8 mouse cellular contexts compared by ENCODE assay signal in the genomic region with DNA sequence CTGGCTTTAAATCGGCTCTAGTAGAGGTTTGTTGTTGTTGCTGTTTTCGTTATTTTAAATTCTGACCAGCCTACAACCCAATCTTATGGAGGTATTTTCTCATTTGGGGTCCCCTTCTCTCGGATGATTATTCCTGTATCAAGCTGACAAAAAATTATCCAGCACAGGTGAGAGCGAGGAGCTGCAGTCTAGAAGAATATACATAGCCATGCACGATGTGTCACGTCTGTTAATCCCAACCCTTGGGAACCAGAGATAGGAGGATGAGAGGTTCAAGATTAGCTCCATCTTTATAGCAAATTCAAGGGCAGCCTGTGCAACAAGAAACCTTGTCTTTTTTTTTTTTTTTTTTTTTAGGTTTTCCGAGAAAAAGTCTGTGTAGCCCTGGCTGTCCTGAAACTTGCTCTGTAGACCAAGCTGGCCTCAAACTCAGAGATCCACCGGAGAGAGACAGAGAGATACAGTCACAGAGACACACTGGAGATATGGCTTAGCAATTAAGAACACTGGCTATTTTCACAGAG. TPM values are rescaled to one million over a fixed set of nuclear protein-coding genes. Genes with fewer than 3 reads are reported as not detected.
A peak's percentile ranks its signal among the peaks of the same experiment; 100 is the strongest.
DNase-seq lines count a peak whose midpoint lies in the region; ATAC-seq and TF ChIP-seq lines count a peak whose summit lies in the region.

No protein-coding gene starts in this region.

- H3K27me3 ChIP-seq in heart, embryonic 14.5 days (ENCODE audit: control insufficient read depth, insufficient read depth, low read length): no peaks in the 10 kb centered on the region
- H3K27me3 ChIP-seq in G1E (ENCODE audit: insufficient read depth, low read length): no peaks in the 10 kb centered on the region
- 0 out of 2 replicates have a peak, but pooled peaks cover 2% of the 10 kb centered on the region for H3K27me3 ChIP-seq in hindbrain, embryonic 11.5 days (ENCODE audit: control insufficient read depth, insufficient read depth, low read length)
- peaks cover 3% of the 10 kb centered on the region; the same call in 1 of the 2 replicates for H3K27me3 ChIP-seq in midbrain, embryonic 11.5 days (ENCODE audit: control insufficient read depth, insufficient read depth, low read length)

- no peaks in the 10 kb centered on the region for H3K36me3 ChIP-seq in heart, embryonic 14.5 days (ENCODE audit: control insufficient read depth, insufficient read depth, low read length)
- H3K36me3 ChIP-seq in G1E (replicated peaks): peaks cover 6% of the 10 kb centered on the region
- H3K36me3 ChIP-seq in hindbrain, embryonic 11.5 days (ENCODE audit: control insufficient read depth, insufficient read depth, low read length): no peaks in the 10 kb centered on the region
- no peaks in the 10 kb centered on the region for H3K36me3 ChIP-seq in midbrain, embryonic 11.5 days (ENCODE audit: control insufficient read depth, insufficient read depth, low read length)

- peaks cover 0 to 9% of the 10 kb centered on the region in 2 experiments; a peak in 1 of 4 replicates for H3K4me1 ChIP-seq in heart, embryonic 14.5 days (ENCODE audit: control insufficient read depth in 2 of 2, insufficient read depth in 2 of 2, low read length in 2 of 2)
- H3K4me1 ChIP-seq in G1E (ENCODE audit: insufficient read depth, low read depth, low read length): peaks cover 29% of the 10 kb centered on the region
- H3K4me1 ChIP-seq in hindbrain, embryonic 11.5 days (replicated peaks; ENCODE audit: control insufficient read depth, insufficient read depth, low read length): no peaks in the 10 kb centered on the region
- H3K4me1 ChIP-seq in midbrain, embryonic 11.5 days (ENCODE audit: control insufficient read depth, insufficient read depth, low read length): peaks cover 2% of the 10 kb centered on the region

- no peak overlapping the region for H3K27ac ChIP-seq in heart, embryonic 14.5 days (replicated peaks in 1 of 2; ENCODE audit: control insufficient read depth in 1 of 2, insufficient read depth in 1 of 2, low read depth in 2 of 2, low read length in 2 of 2)
- no peak overlapping the region for H3K27ac ChIP-seq in hindbrain, embryonic 11.5 days (ENCODE audit: low read depth, low read length)
- H3K27ac ChIP-seq in midbrain, embryonic 11.5 days (ENCODE audit: low read depth, low read length): no peak overlapping the region

- WGBS in heart, embryonic 14.5 days: 9% methylated on average over 8 of the region's 8 CpGs
- WGBS in hindbrain, embryonic 11.5 days: 16% methylated on average over 8 of the region's 8 CpGs
- 16% methylated on average over 8 of the region's 8 CpGs for WGBS in midbrain, embryonic 11.5 days

- H3K9ac ChIP-seq in heart, embryonic 14.5 days (ENCODE audit: low read length): peak overlapping the region; percentile 88
- no peak overlapping the region; the same call in 1 of the 2 replicates for H3K9ac ChIP-seq in hindbrain, embryonic 11.5 days (ENCODE audit: low read depth, low read length)
- H3K9ac ChIP-seq in midbrain, embryonic 11.5 days (ENCODE audit: low read length): no peak overlapping the region

- DNase-seq in heart, adult 9 months (ENCODE audit: low spot score in 2 of 2): no peak
- no peak for DNase-seq in G1E (ENCODE audit: low spot score)
- no peak for DNase-seq in hindbrain, embryonic 11.5 days (ENCODE audit: low spot score)
- DNase-seq in midbrain, embryonic 11.5 days (ENCODE audit: low spot score, missing footprints): no peak
- no peak for DNase-seq in ovary, postnatal 14 days (ENCODE audit: low spot score)
- no peak for DNase-seq in right cerebral cortex, postnatal 4 days
- DNase-seq in frontal cortex, postnatal 25 days (ENCODE audit: low spot score in 2 of 2): no peak

- no peak for ATAC-seq in heart, embryonic 14.5 days (ENCODE audit: insufficient number of reproducible peaks, insufficient read depth, low FRiP score, low read depth)
- no peak for ATAC-seq in G1E (ENCODE audit: extremely low read depth, insufficient number of reproducible peaks, low FRiP score, poor library complexity, severe bottlenecking)
- no peak; the same call in 1 of the 2 replicates for ATAC-seq in hindbrain, embryonic 11.5 days (ENCODE audit: low FRiP score)
- ATAC-seq in midbrain, embryonic 11.5 days (ENCODE audit: low FRiP score): no peak

- H3K4me2 ChIP-seq in heart, embryonic 14.5 days (ENCODE audit: low read length): peak overlapping the region; percentile 71
- H3K4me2 ChIP-seq in hindbrain, embryonic 11.5 days (replicated peaks; ENCODE audit: low read depth, low read length): peak overlapping the region; percentile 31
- H3K4me2 ChIP-seq in midbrain, embryonic 11.5 days: peak overlapping the region; percentile 62

- no peaks in the 10 kb centered on the region for H3K9me3 ChIP-seq in heart, embryonic 14.5 days (ENCODE audit: control insufficient read depth, low read length)
- peaks cover 4% of the 10 kb centered on the region; the same call in 1 of the 2 replicates for H3K9me3 ChIP-seq in G1E (replicated peaks)
- H3K9me3 ChIP-seq in hindbrain, embryonic 11.5 days (ENCODE audit: control insufficient read depth, low read length): no peaks in the 10 kb centered on the region
- no peaks in the 10 kb centered on the region for H3K9me3 ChIP-seq in midbrain, embryonic 11.5 days (ENCODE audit: control insufficient read depth, low read length)

- no peak for TF ChIP-seq CTCF in G1E (IDR thresholded peaks at IDR 0.05; ENCODE audit: low read depth, low read length)

- peak overlapping the region; percentile 85 to 86; a peak in 3 of 4 replicates for H3K4me3 ChIP-seq in heart, embryonic 14.5 days (ENCODE audit: control insufficient read depth in 1 of 2, insufficient read depth in 1 of 2, low read depth in 1 of 2, low read length in 2 of 2)
- H3K4me3 ChIP-seq in G1E (ENCODE audit: low read depth, low read length): peak overlapping the region; percentile 80
- peak overlapping the region; percentile 71 for H3K4me3 ChIP-seq in hindbrain, embryonic 11.5 days (ENCODE audit: low read depth, low read length)
- peak overlapping the region; percentile 76 for H3K4me3 ChIP-seq in midbrain, embryonic 11.5 days (ENCODE audit: low read depth, low read length)

RNA-seq across cellular contexts. Expression of gene Armh3, which starts 0.5 kb away (rescaled TPM):
- 13.9 and 14.1 TPM in 2 replicates for polyA plus RNA-seq in heart, embryonic 14.5 days (2014; fragmentation: Nextera tagmentation; extraction: Ambion mirVana)
- total RNA-seq in G1E (2014; fragmentation: Nextera tagmentation) (13.0 and 22.0 TPM in 2 replicates), G1E (2017) (6.7 and 7.1 TPM in 2 replicates)
- polyA plus RNA-seq in G1E (2012): 1.6 and 1.9 TPM in 2 replicates
- 13.7 and 15.3 TPM in 2 replicates for polyA plus RNA-seq in hindbrain, embryonic 11.5 days (2014; fragmentation: Nextera tagmentation; extraction: Ambion mirVana)
- polyA plus RNA-seq in midbrain, embryonic 11.5 days (2014; fragmentation: Nextera tagmentation; extraction: Ambion mirVana): 13.9 and 14.2 TPM in 2 replicates

RNA-seq across cellular contexts. Expression of gene Hps6, which starts 4.6 kb away (rescaled TPM):
- polyA plus RNA-seq in heart, embryonic 14.5 days (2014; fragmentation: Nextera tagmentation; extraction: Ambion mirVana): 3.3 and 4.0 TPM in 2 replicates
- total RNA-seq in G1E (2014; fragmentation: Nextera tagmentation) (1.9 and 4.1 TPM in 2 replicates), G1E (2017) (7.6 and 8.0 TPM in 2 replicates)
- polyA plus RNA-seq in G1E (2012): 15.0 and 16.4 TPM in 2 replicates
- polyA plus RNA-seq in hindbrain, embryonic 11.5 days (2014; fragmentation: Nextera tagmentation; extraction: Ambion mirVana): 1.0 and 1.9 TPM in 2 replicates
- 1.0 and 1.4 TPM in 2 replicates for polyA plus RNA-seq in midbrain, embryonic 11.5 days (2014; fragmentation: Nextera tagmentation; extraction: Ambion mirVana)

RNA-seq across cellular contexts. Expression of gene Pprc1, which starts 45.9 kb away (rescaled TPM):
- 24.6 and 26.4 TPM in 2 replicates for polyA plus RNA-seq in heart, embryonic 14.5 days (2014; fragmentation: Nextera tagmentation; extraction: Ambion mirVana)
- total RNA-seq in G1E (2014; fragmentation: Nextera tagmentation) (72.0 and 132 TPM in 2 replicates), G1E (2017) (9.8 and 11.8 TPM in 2 replicates)
- polyA plus RNA-seq in G1E (2012): 54.8 and 73.3 TPM in 2 replicates
- 42.7 and 45.8 TPM in 2 replicates for polyA plus RNA-seq in hindbrain, embryonic 11.5 days (2014; fragmentation: Nextera tagmentation; extraction: Ambion mirVana)
- 38.2 and 48.5 TPM in 2 replicates for polyA plus RNA-seq in midbrain, embryonic 11.5 days (2014; fragmentation: Nextera tagmentation; extraction: Ambion mirVana)

RNA-seq across cellular contexts. Expression of gene Ldb1, which starts 46.3 kb away (rescaled TPM):
- polyA plus RNA-seq in heart, embryonic 14.5 days (2014; fragmentation: Nextera tagmentation; extraction: Ambion mirVana): 58.8 and 66.5 TPM in 2 replicates
- total RNA-seq in G1E (2014; fragmentation: Nextera tagmentation): 145 and 160 TPM in 2 replicates
- 68.6 and 76.6 TPM in 2 replicates for total RNA-seq in G1E (2017)
- polyA plus RNA-seq in G1E (2012): 405 and 501 TPM in 2 replicates
- polyA plus RNA-seq in hindbrain, embryonic 11.5 days (2014; fragmentation: Nextera tagmentation; extraction: Ambion mirVana): 87.9 and 95.8 TPM in 2 replicates
- polyA plus RNA-seq in midbrain, embryonic 11.5 days (2014; fragmentation: Nextera tagmentation; extraction: Ambion mirVana): 72.1 and 77.0 TPM in 2 replicates
